Mouse (Mus musculus): ENCODE measurements around the gene Efcab5. TPM values are rescaled to one million over a fixed set of nuclear protein-coding genes. Genes with fewer than 3 reads are reported as not detected.
"Not testable (repeated sequence)": the region's sequence is repeated elsewhere in the genome, so short reads cannot be mapped to it uniquely, and the experiment has no call there.

Efcab5 gene
- polyA plus RNA-seq, 1 experiment from 2014 or later, result 0.08 TPM

GRCm38 (mm10) chr11:77150806-77151205 is 38.0 kb downstream of the Efcab5 start:
- Histone ChIP-seq H3K9me3 (replicated peaks; ENCODE audit: control insufficient read depth, low read length) (peaks cover 2% of the 10 kb centered on the region; the same call in 1 of the 2 replicates), H3K4me2 (ENCODE audit: low read depth, low read length) (no peak overlapping the region), H3K4me1 (ENCODE audit: control insufficient read depth, low read depth, low read length) (no peaks in the 10 kb centered on the region), H3K4me3 (ENCODE audit: low read depth, low read length) (no peak overlapping the region), H3K36me3 (ENCODE audit: control insufficient read depth, insufficient read depth) (no peaks in the 10 kb centered on the region), H3K27ac (ENCODE audit: low read length) (no peak overlapping the region), H3K27me3 (ENCODE audit: control insufficient read depth, insufficient read depth, low read depth, low read length) (no peaks in the 10 kb centered on the region), H3K9ac (ENCODE audit: low read depth, low read length) (no peak overlapping the region)
- WGBS (ENCODE audit: insufficient replicate concordance), result 82% methylated on average over 6 of the region's 6 CpGs
- ATAC-seq (ENCODE audit: low read depth), result no peak

- not testable (repeated sequence) for H3K4me2 ChIP-seq (ENCODE audit: low read depth, low read length); ATAC-seq (ENCODE audit: low read depth); H3K9me3 ChIP-seq (replicated peaks; ENCODE audit: control insufficient read depth, low read length); H3K4me1 ChIP-seq (ENCODE audit: control insufficient read depth, low read depth, low read length); H3K4me3 ChIP-seq (ENCODE audit: low read depth, low read length); H3K27ac ChIP-seq (ENCODE audit: low read length); H3K27me3 ChIP-seq (ENCODE audit: control insufficient read depth, insufficient read depth, low read depth, low read length); H3K36me3 ChIP-seq (ENCODE audit: control insufficient read depth, insufficient read depth); H3K9ac ChIP-seq (ENCODE audit: low read depth, low read length)
- 80% methylated on average over 20 of the region's 22 CpGs for WGBS (ENCODE audit: insufficient replicate concordance)
Measured at GRCm38 (mm10) chr11:77149783-77150630, 38.8 kb downstream of the Efcab5 start.

GRCm38 (mm10) chr11:77148774-77149173 is 40.0 kb downstream of the Efcab5 start:
- H3K27ac ChIP-seq (ENCODE audit: low read length), result no peak overlapping the region
- H3K9me3 ChIP-seq (replicated peaks; ENCODE audit: control insufficient read depth, low read length), result peaks cover 2% of the 10 kb centered on the region; the same call in 1 of the 2 replicates
- no peaks in the 10 kb centered on the region for H3K27me3 ChIP-seq (ENCODE audit: control insufficient read depth, insufficient read depth, low read depth, low read length)
- no peak overlapping the region for H3K4me3 ChIP-seq (ENCODE audit: low read depth, low read length)
- 68% methylated on average over 2 of the region's 2 CpGs for WGBS (ENCODE audit: insufficient replicate concordance)
- H3K36me3 ChIP-seq (ENCODE audit: control insufficient read depth, insufficient read depth), result no peaks in the 10 kb centered on the region
- no peaks in the 10 kb centered on the region for H3K4me1 ChIP-seq (ENCODE audit: control insufficient read depth, low read depth, low read length)
- H3K9ac ChIP-seq (ENCODE audit: low read depth, low read length), result no peak overlapping the region
- ATAC-seq (ENCODE audit: low read depth), result no peak
- no peak overlapping the region for H3K4me2 ChIP-seq (ENCODE audit: low read depth, low read length)

- Histone ChIP-seq H3K4me2 (ENCODE audit: low read depth, low read length) (no peak overlapping the region), H3K4me3 (ENCODE audit: low read depth, low read length) (no peak overlapping the region), H3K36me3 (ENCODE audit: control insufficient read depth, insufficient read depth) (no peaks in the 10 kb centered on the region), H3K4me1 (ENCODE audit: control insufficient read depth, low read depth, low read length) (no peaks in the 10 kb centered on the region), H3K9ac (ENCODE audit: low read depth, low read length) (no peak overlapping the region), H3K27me3 (ENCODE audit: control insufficient read depth, insufficient read depth, low read depth, low read length) (no peaks in the 10 kb centered on the region), H3K27ac (ENCODE audit: low read length) (no peak overlapping the region), H3K9me3 (replicated peaks; ENCODE audit: control insufficient read depth, low read length) (peaks cover 2% of the 10 kb centered on the region; the same call in 1 of the 2 replicates)
- no peak for ATAC-seq (ENCODE audit: low read depth)
- WGBS (ENCODE audit: insufficient replicate concordance), result 59% methylated on average over 3 of the region's 3 CpGs
Measured at GRCm38 (mm10) chr11:77147753-77148152, 41.0 kb downstream of the Efcab5 start.

DNA sequence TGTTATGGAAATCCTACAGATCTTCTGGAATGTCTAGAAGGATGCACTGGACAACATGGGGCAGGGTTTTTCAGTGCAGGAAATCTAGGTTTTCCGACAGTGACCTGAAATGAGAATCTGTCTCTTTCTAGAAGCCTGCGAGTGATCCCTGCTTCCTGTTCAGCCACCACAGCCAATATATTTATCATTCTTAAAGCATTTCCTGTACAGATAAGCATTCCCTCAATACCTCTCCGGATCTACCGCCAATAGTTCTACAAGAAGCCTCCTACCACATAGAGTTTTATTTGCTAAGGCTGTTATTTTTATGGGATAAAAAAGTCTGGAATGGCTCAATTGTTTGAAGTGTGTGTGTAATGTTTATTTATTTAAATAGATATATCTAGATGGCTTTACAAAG is 43.3 kb downstream of the Efcab5 start:
- no peaks in the 10 kb centered on the region for H3K27me3 ChIP-seq (ENCODE audit: control insufficient read depth, insufficient read depth, low read depth, low read length)
- 17% methylated on average over 4 of the region's 4 CpGs for WGBS (ENCODE audit: insufficient replicate concordance)

DNA sequence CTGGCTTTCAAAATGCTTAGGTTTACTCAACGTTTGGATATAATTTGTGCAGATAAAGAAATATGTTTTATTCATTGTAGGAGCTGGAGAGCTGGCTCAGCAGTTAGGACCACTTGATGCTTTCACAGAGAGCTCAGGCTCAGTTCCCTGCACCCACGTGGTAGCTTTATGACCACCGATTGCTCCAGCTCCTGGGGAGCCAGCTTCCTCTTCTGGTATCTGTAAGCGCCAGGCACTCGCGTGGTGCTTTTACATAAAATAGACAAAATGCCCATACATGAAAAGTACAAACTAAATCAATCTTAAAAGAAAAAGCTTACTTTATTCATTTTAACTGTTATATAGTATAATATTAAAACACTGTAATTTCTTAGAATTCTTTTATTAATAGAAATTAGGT is 46.8 kb downstream of the Efcab5 start:
- H3K36me3 ChIP-seq (ENCODE audit: control insufficient read depth, insufficient read depth), result no peaks in the 10 kb centered on the region
- no peak overlapping the region for H3K9ac ChIP-seq (ENCODE audit: low read depth, low read length)
- no peak overlapping the region for H3K4me3 ChIP-seq (ENCODE audit: low read depth, low read length)
- 16% methylated on average over 6 of the region's 6 CpGs for WGBS (ENCODE audit: insufficient replicate concordance)
- no peaks in the 10 kb centered on the region for H3K9me3 ChIP-seq (replicated peaks; ENCODE audit: control insufficient read depth, low read length)
- H3K4me2 ChIP-seq (ENCODE audit: low read depth, low read length), result no peak overlapping the region
- ATAC-seq (ENCODE audit: low read depth), result no peak
- H3K4me1 ChIP-seq (ENCODE audit: control insufficient read depth, low read depth, low read length), result no peaks in the 10 kb centered on the region
- H3K27me3 ChIP-seq (ENCODE audit: control insufficient read depth, insufficient read depth, low read depth, low read length), result no peaks in the 10 kb centered on the region
- H3K27ac ChIP-seq (ENCODE audit: low read length), result no peak overlapping the region

More for the DNA sequence above, 43.3 kb downstream of the Efcab5 start:
- Histone ChIP-seq H3K4me1 (ENCODE audit: control insufficient read depth, low read depth, low read length) (no peaks in the 10 kb centered on the region), H3K27ac (ENCODE audit: low read length) (no peak overlapping the region), H3K36me3 (ENCODE audit: control insufficient read depth, insufficient read depth) (no peaks in the 10 kb centered on the region), H3K9me3 (replicated peaks; ENCODE audit: control insufficient read depth, low read length) (peaks cover 2% of the 10 kb centered on the region; the same call in 1 of the 2 replicates), H3K4me3 (ENCODE audit: low read depth, low read length) (no peak overlapping the region), H3K9ac (ENCODE audit: low read depth, low read length) (no peak overlapping the region), H3K4me2 (ENCODE audit: low read depth, low read length) (no peak overlapping the region)
- ATAC-seq (ENCODE audit: low read depth), result no peak

GRCm38 (mm10) chr11:77139976-77140375 is 48.8 kb downstream of the Efcab5 start:
- no peaks in the 10 kb centered on the region for H3K27me3 ChIP-seq (ENCODE audit: control insufficient read depth, insufficient read depth, low read depth, low read length)
- ATAC-seq (ENCODE audit: low read depth), result no peak
- no peak overlapping the region for H3K27ac ChIP-seq (ENCODE audit: low read length)
- H3K4me2 ChIP-seq (ENCODE audit: low read depth, low read length), result no peak overlapping the region
- H3K9ac ChIP-seq (ENCODE audit: low read depth, low read length), result no peak overlapping the region
- H3K36me3 ChIP-seq (ENCODE audit: control insufficient read depth, insufficient read depth), result no peaks in the 10 kb centered on the region
- no peak overlapping the region for H3K4me3 ChIP-seq (ENCODE audit: low read depth, low read length)
- WGBS (ENCODE audit: insufficient replicate concordance), result 38% methylated on average over 6 of the region's 6 CpGs
- H3K9me3 ChIP-seq (replicated peaks; ENCODE audit: control insufficient read depth, low read length), result no peaks in the 10 kb centered on the region
- H3K4me1 ChIP-seq (ENCODE audit: control insufficient read depth, low read depth, low read length), result no peaks in the 10 kb centered on the region

DNA sequence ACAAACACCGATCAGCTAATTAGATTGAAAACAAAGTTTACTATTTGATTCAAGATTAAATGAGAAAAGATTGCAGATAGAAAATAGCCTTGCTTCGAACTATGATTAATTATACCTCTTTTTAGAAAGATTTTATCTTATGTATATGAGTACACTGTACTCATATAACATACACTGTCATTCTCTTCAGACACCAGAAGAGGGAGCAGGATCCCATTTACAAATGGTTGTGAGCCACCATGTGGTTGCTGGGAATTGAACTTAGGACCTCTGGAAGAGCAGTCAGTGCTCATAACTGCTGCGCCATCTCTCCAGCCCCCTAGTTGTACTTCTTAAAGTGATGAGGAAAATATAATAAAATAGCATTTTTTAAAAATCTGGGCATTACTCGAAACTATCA is 55.3 kb downstream of the Efcab5 start:
- Histone ChIP-seq H3K27ac (ENCODE audit: low read length) (no peak overlapping the region), H3K4me2 (ENCODE audit: low read depth, low read length) (no peak overlapping the region), H3K27me3 (ENCODE audit: control insufficient read depth, insufficient read depth, low read depth, low read length) (no peaks in the 10 kb centered on the region), H3K4me3 (ENCODE audit: low read depth, low read length) (no peak overlapping the region), H3K4me1 (ENCODE audit: control insufficient read depth, low read depth, low read length) (no peaks in the 10 kb centered on the region), H3K9ac (ENCODE audit: low read depth, low read length) (no peak overlapping the region), H3K9me3 (replicated peaks; ENCODE audit: control insufficient read depth, low read length) (no peaks in the 10 kb centered on the region), H3K36me3 (ENCODE audit: control insufficient read depth, insufficient read depth) (no peaks in the 10 kb centered on the region)
- WGBS (ENCODE audit: insufficient replicate concordance), result 78% methylated on average over 4 of the region's 4 CpGs
- ATAC-seq (ENCODE audit: low read depth), result no peak

DNA sequence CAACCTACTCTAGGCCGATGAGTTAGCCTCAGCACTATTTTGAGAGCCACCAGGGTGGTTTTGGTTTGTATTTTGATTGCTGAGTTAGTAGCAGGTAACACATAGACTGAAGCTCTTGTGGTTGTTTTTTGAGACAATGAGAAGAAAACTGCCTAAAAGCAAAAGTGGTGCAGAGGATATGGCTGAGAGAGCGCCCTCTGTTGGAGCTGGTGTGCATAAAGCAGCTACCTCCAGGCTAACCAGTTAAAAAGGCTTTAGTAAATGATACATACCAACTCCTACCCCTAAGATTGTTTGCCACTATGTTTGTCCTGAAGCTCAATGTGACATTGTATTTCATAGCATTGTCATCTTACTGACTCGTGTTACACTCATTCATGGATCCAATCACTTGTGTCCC is 56.2 kb downstream of the Efcab5 start:
- H3K9ac ChIP-seq (ENCODE audit: low read depth, low read length), result no peak overlapping the region
- H3K9me3 ChIP-seq (replicated peaks; ENCODE audit: control insufficient read depth, low read length), result no peaks in the 10 kb centered on the region
- ATAC-seq (ENCODE audit: low read depth), result no peak
- no peaks in the 10 kb centered on the region for H3K27me3 ChIP-seq (ENCODE audit: control insufficient read depth, insufficient read depth, low read depth, low read length)
- H3K36me3 ChIP-seq (ENCODE audit: control insufficient read depth, insufficient read depth), result no peaks in the 10 kb centered on the region
- no peaks in the 10 kb centered on the region for H3K4me1 ChIP-seq (ENCODE audit: control insufficient read depth, low read depth, low read length)
- WGBS (ENCODE audit: insufficient replicate concordance), result 49% methylated on average over 3 of the region's 3 CpGs
- H3K27ac ChIP-seq (ENCODE audit: low read length), result no peak overlapping the region
- no peak overlapping the region for H3K4me3 ChIP-seq (ENCODE audit: low read depth, low read length)
- no peak overlapping the region for H3K4me2 ChIP-seq (ENCODE audit: low read depth, low read length)

Data from liver, embryonic 16.5 days (tissue).